Mouse (Mus musculus): ENCODE results near the gene Mier2. TPM values are rescaled to one million over a fixed set of nuclear protein-coding genes. Genes with fewer than 3 reads are reported as not detected.

Mier2 gene
- total RNA-seq (2022) = 10 to 100 TPM; 24.2 to 49.8 (median 41.4) TPM

GRCm38 (mm10) chr10:79554330-79555237, at the start of gene Mier2:
Gene Mier2 (minus strand): TSS chr10:79555199.
- DNase-seq = peak; percentile 58

- DNase-seq = no peak
Observed at GRCm38 (mm10) chr10:79597936-79598230, 42.9 kb upstream of the Mier2 start.

- no peak for DNase-seq
Observed at GRCm38 (mm10) chr10:79597051-79597935, 42.3 kb upstream of the Mier2 start.

- no peak for DNase-seq
Observed at GRCm38 (mm10) chr10:79595590-79595929, 40.6 kb upstream of the Mier2 start.

GRCm38 (mm10) chr10:79594872-79595589, 40.0 kb upstream of the Mier2 start:
- peak; percentile 31 for DNase-seq

DNA sequence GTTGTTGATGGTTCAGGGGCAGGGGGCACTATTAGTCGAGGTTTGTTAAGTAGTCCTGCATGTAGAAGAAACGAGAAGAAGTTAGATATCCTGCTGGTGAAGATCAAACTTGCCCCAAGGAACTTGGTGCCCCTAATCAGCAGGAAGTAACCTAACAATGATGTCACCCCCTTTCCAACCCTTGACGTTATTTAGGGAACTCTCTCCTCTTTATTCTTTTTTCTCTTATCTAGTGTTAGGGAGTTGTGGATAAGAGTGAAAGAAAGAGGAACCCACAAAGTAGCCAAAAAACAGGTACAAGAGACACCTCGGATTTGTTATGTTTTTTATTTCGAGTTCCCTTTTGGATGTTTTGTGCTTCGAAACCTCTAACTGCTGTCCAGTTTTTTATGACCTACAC, 39.1 kb upstream of the Mier2 start:
- DNase-seq = no peak

- no peak for DNase-seq
Observed at GRCm38 (mm10) chr10:79590702-79591101, 35.7 kb upstream of the Mier2 start.

GRCm38 (mm10) chr10:79587752-79588126, 32.7 kb upstream of the Mier2 start:
- DNase-seq = no peak

- no peak for DNase-seq
Observed at GRCm38 (mm10) chr10:79587061-79587751, 32.2 kb upstream of the Mier2 start, which contains the start of gene Theg. Gene Theg (minus strand): TSS chr10:79587331.

GRCm38 (mm10) chr10:79586243-79586642, 31.2 kb upstream of the Mier2 start:
- DNase-seq = no peak

GRCm38 (mm10) chr10:79585723-79586122, 30.7 kb upstream of the Mier2 start:
- no peak for DNase-seq

- DNase-seq = no peak
Observed at GRCm38 (mm10) chr10:79585136-79585535, 30.1 kb upstream of the Mier2 start.

DNA sequence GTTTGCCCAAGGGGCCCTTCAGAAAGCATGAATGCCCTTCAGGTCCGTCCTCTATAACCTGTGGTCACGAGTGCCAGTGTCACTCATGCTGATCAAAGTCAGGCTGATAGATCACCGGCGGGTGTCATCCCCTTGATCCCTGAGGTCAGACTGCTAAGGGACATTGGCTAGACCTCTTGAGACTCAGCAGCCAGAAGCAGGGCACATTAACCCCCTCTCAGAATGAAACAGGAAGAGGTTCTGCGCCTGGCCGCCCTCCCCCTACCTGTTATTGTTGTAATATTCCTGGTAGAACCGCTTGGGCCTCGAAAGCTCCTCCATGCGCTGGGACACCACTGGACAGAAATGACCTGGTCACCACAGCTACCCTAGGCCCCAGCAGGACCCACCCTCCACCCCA, 29.4 kb upstream of the Mier2 start:
- no peak for DNase-seq

DNA sequence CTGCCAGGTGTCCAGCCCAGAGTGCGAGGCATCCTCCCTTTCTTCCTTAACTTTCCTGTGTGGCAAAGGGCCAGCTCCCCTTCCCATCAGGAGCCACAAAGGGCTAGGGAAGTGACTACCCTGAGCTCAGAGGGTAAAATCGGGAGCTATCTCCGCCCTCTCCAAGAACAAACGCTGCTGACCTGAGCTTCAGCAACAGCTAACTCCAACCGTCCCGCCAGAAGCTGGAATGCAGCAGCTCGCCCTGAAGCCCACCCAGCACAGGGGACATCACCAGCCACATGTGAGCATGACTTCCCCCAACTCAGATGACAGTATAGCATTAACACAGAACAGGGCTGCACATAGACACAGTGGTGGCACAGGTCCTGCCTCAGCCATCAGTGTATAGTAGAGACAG, 29.0 kb upstream of the Mier2 start:
- no peak for DNase-seq

GRCm38 (mm10) chr10:79581501-79581900, 26.5 kb upstream of the Mier2 start:
- no peak for DNase-seq

GRCm38 (mm10) chr10:79580811-79581210, 25.8 kb upstream of the Mier2 start:
- DNase-seq = no peak

- no peak for DNase-seq
Observed at GRCm38 (mm10) chr10:79580356-79580755, 25.4 kb upstream of the Mier2 start.

DNA sequence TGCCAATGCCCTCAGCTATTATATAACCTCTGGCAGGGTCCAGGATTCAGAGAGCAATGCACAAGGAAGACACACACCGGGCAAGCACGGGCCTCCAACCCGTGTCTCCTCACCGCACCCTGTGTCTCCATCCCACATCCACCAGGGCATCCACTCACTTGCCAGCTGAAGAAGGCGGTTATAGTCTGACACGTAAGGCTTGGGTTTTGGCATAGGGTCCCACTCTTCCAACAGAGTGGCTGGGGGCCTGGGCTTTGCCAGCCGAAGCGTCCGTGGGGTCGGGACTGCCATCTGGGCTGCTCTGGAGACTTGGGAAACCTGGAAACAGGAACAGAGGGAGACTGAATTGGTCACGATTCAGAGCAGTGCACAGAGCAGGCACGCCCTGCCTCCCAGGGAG, 24.8 kb upstream of the Mier2 start:
- DNase-seq = no peak

GRCm38 (mm10) chr10:79578891-79579290, 23.9 kb upstream of the Mier2 start:
- DNase-seq = no peak

DNA sequence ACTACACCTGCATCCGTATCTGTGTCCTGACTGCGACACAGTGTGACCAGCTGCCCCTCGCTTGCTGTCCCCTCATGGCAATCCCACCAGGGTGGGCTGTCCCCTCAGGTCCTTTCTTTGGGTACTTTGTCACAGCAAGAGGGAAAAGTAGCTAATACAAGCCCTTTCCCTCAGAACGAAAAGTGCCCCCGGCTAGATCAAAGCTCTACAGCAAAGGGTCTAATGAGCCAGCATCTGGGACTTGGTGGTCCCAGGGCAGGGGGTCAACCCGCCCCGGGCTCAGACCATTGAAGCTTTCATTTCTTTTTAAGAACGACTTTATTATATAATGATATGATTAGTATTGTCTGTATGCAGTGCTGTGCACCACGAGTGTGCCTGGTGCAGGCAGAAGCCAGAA, 23.3 kb upstream of the Mier2 start:
- DNase-seq = no peak

DNA sequence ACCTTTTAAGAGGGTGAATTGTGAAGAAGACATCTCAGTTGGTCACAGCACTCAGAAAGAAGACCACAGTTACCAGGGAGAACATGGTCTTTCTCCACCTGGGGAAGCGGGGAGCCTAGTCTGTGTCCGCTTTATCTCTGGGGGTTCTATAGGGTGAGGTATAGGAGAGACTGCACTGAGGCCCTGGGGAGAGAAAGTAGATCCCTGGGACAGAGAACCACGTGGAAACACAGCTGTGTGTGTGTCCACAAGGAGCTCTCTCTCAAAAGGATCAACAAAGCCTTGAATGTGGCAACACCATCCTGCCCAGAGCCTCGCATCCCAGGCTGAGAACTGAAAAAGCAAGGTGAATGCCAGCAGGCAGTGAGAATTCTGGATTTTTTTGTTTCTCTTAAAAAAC, 22.4 kb upstream of the Mier2 start:
- DNase-seq = no peak

DNA sequence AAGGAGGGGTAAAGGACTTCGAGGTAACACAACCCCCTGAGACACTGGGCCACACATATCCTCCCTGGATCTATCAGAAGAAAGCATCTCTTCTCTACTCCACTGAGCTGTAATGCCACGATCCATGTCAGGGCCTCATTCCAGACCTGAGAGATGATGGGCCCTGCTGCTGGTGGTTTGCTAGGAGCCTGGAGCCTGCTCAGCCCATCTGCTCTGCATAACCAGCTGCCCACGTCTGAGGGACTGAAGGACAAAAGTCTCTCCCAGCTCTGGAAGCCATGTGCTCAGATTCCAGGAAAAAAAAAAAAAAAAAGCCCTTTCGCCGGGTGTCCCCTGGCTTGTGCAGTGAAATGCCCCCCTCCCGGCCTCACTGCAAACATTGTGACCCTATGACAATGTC, 20.8 kb upstream of the Mier2 start:
- DNase-seq = no peak
